Mouse (Mus musculus): ENCODE results near the gene Gm14137.

DNA sequence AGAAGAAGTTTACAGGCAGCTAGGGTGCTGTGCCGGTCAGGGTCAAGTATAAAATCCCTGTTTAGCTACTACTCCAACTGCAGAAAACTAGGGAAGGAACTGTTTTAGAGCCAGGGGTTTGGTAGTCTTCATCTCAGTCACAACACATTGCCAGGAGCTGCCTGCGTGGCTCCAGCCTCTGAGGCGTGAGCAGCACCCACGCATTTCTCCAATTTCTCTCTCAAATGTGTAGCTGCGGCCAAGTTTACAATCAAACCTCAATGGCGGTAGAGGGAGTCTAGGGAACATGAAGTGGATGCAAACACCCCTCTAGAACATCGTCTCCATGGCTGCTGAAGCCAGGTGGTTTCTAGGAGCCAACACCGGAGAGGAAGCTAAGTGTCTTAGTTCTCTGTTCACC lies 26.5 kb upstream of the Gm14137 start:
- TF ChIP-seq POLR2A (IDR thresholded peaks at IDR 0.05; ENCODE audit: insufficient read depth, low read depth, low read length) (no peak), CTCF (IDR thresholded peaks at IDR 0.05; ENCODE audit: insufficient read depth, low read depth, low read length) (no peak)

Data from olfactory bulb, adult 2 months (tissue).